Mouse (Mus musculus): ENCODE measurements around the gene Med12l.

Med12l gene

DNA sequence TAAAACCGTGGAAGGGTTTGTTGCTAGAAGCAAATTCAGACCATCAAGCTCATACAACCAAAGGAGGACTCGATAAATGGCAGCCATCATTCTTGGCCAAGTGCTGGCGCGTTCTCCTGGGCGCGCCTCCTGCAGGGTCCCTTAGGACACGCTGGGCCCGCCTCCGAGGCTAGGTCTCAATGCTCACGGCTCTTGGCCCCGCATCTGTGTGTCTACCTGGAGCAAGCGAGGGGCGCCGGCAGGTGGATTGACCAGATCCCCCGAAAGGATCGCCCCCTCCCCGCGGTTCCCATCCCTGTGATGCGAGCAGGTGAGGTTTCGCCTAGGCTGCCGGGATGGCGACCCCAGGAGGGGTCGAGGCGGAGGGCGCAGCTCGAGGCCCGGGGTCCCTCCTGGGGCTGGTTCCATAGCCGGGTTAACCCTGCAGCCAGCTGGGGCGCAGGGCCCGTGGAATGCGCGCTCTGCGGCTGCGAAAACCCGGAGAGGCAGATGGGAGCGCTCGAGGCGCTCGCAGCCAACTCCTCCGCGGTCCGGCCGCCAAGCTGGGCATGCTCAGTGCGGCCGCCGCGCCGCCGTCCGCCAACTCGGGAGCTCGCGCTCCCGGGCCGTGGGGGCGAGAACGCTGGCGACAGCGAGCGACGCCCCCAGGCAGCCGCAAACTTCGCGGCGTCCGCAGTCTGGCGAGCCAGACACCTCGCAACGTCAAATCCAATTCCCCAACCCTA lies at the start of gene Med12l:
Med12l (plus strand) TSS at position 555 of the 725 bp plus-strand sequence.
- peak; percentile 72 for DNase-seq (ENCODE audit: low spot score)

GRCm38 (mm10) chr3:58961166-58961565 lies 44.5 kb upstream of the Med12l start:
- DNase-seq (ENCODE audit: low spot score): no peak

GRCm38 (mm10) chr3:58977413-58977812 lies 28.2 kb upstream of the Med12l start:
- DNase-seq (ENCODE audit: low spot score): no peak

GRCm38 (mm10) chr3:58977906-58978622 lies 27.6 kb upstream of the Med12l start:
- no peak for DNase-seq (ENCODE audit: low spot score)

DNA sequence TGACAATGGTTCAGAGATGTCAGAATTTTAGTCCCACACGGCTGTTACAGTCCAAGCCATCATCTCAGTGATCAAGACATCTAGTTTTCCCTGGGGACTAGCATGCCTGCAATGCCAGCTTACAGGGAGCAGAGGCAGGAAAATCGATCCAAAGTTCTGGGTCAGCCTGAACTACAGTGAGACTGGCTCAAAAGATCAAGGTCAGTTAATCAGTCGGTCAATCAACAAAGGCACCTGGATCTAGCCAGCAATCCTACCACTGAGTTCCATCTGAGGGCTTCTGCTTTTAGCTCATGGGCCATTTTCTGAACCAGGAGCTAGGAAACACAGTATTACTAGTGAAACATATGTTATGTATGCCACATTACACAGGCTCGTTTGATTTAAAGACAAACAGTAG lies 25.0 kb upstream of the Med12l start:
- DNase-seq (ENCODE audit: low spot score): no peak

GRCm38 (mm10) chr3:58982896-58983837 lies 22.5 kb upstream of the Med12l start:
- peak; percentile 72 for DNase-seq (ENCODE audit: low spot score)

DNA sequence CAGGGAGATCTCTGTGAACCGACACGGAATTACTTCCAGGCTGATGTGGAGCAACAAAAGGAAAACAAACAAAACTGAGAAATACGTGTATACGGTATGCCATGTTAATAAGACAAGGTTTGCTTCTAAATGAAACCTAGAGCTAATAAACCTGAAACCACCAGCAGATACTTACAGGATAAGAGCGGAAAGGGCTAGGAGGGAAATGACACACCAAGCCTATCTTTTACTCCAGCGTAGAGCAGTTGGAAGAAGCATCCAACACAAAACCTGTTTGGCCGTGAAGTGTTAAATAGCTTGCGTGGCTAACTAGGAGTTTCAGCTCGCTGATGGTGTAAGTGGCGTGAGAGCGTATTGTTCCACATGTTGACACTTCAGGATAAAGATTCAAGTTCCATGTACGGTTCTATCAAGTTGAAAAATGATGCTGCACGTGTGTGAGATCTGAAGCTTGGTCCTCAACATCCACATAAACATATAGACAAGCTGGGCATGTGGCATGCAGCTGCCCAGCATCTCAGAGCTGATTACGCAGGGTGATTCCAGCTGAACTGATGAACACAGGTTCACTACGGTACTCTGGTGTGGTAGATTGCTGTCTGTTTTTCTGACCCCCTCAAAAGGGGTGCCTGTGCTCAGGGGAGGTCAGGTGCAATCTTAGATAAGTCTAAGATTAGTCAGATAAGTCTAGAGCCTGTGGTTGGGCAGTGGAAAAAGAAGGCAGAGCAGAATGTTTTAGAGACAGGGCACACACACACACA lies 21.6 kb upstream of the Med12l start:
- no peak for DNase-seq (ENCODE audit: low spot score)

GRCm38 (mm10) chr3:58985816-58986215 lies 19.8 kb upstream of the Med12l start:
- no peak for DNase-seq (ENCODE audit: low spot score)

DNA sequence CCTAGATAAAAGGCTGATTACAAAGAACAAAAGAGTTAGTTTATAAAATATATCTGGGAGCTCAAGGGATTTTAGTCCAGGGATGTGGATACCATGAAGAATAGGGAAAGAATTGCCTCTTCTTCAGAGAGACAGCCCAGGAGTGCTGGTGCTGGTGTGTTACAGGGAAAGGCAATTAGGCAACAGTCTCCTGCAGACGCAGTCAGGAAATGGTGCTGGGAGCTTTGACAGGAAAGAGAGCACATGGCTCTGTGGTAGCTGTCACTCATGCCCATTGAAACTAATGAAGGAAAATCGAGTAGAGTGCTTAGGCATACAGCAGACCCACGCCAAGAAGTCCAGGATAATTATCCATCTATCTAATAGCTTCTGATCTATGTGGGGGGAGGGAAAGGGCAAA lies 16.3 kb upstream of the Med12l start:
- no peak for DNase-seq (ENCODE audit: low spot score)

GRCm38 (mm10) chr3:58990556-58990955 lies 15.1 kb upstream of the Med12l start:
- DNase-seq (ENCODE audit: low spot score): no peak

GRCm38 (mm10) chr3:58992122-58992521 lies 13.5 kb upstream of the Med12l start:
- DNase-seq (ENCODE audit: low spot score): no peak

GRCm38 (mm10) chr3:58993619-58994018 lies 12.0 kb upstream of the Med12l start:
- DNase-seq (ENCODE audit: low spot score): no peak

GRCm38 (mm10) chr3:59003756-59004155 lies 1.9 kb upstream of the Med12l start:
- peak; percentile 12 for DNase-seq (ENCODE audit: low spot score)

DNA sequence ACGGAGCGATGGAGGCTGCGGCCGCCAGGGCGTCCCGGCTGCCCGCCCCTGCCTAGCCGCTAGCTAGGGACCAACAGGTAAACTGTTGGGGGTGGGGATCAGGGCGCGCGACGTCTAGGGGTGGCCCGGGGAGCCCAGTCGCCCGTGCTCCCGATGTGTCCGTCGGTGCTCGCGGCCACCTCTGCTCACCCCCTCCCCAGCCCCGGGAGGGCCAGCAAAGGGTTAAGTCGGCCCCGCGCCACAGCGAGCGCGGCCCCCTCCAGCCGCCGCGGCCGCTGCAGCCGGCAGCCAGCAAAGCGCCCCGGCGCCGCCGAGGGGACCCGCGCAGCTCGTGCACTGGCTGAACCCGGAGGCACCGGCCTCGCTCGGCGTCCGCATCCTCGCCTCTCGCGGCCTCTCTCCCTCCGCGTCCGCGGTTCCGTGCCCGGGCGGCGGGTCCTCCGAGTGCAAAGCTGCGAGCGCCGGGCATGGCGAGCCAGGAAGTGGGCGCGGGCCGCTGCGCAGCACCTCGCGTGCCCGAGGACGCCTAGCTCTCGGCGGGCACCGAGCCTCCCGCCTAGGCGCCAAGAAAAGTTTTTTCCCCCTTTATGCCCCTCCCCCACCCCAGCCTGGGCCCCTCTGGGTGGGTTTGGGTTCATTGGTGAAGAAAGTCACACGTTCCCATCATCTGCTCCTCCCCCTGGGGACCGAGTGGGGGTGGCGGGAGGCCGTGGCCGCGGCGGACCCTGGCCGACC lies 538 bp downstream of the Med12l start:
- DNase-seq (ENCODE audit: low spot score): peak; percentile 42

GRCm38 (mm10) chr3:59006731-59007441 lies 1.3 kb downstream of the Med12l start:
- peak; percentile 76 for DNase-seq (ENCODE audit: low spot score)

- no peak for DNase-seq (ENCODE audit: low spot score)
Observed at GRCm38 (mm10) chr3:59010276-59010675, 4.7 kb downstream of the Med12l start.

GRCm38 (mm10) chr3:59015698-59016412 lies 10.2 kb downstream of the Med12l start:
- no peak for DNase-seq (ENCODE audit: low spot score)

DNA sequence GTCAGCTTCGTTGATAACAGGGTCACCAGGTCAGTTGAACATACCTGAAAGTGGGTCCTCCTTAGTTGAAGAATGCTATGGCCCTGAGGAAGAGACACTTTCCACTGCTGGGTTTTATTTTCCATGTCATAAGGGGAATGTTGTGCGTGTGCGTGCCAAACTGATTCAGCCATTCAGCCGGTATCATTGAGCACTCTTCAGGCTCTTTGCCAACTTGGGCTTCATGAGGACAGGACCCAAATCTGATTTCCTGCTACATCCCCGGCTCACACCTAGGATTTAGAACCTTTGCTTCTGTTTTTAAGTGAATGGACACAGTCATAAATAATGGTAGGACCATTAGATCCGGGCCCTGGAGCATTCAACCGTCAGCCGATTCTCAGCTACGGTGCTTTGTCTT lies 10.9 kb downstream of the Med12l start:
- DNase-seq (ENCODE audit: low spot score): no peak

- DNase-seq (ENCODE audit: low spot score): no peak
Observed at GRCm38 (mm10) chr3:59021236-59021635, 15.6 kb downstream of the Med12l start.

- no peak for DNase-seq (ENCODE audit: low spot score)
Observed at GRCm38 (mm10) chr3:59022251-59022650, 16.6 kb downstream of the Med12l start.
